Mouse (Mus musculus): ENCODE data around the gene Catsperg2. TPM values are rescaled to one million over a fixed set of nuclear protein-coding genes. Genes with fewer than 3 reads are reported as not detected.
A peak's percentile ranks its signal among the peaks of the same experiment; 100 is the strongest.
"Not testable (repeated sequence)": the region's sequence is repeated elsewhere in the genome, so short reads cannot be mapped to it uniquely, and the experiment has no call there.

Gene Catsperg2
- polyA plus RNA-seq, 1 experiment: not detected

DNA sequence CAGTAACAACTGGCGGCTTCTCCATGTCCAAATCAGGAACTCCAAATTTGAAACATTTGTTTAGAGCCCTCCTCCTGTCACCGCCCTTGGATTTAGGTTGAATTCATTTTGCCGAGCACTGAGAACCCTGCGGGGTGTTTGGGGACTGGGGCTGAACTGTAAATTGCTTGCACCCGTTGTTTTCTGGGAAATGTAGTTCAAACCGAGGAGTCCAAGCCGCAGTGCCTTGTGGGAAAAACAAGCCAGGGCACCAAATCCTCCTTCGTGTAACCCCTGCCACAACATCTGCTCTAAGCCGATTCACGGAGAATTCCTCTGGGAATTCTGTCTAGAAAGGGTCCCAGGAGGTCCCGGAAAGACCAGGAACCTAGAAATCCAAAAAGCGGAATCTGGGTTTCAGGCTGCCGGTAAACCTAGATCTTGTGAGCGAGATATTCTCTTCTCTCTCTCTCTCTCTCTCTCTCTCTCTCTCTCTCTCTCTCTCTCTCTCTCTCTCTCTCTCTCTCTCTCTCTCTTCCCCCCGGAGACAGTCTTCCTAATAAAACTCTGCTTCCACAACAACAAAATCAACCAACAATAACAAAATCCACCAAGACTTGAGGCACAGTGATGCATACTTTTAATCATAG, 40.3 kb upstream of the Catsperg2 start:
- Histone ChIP-seq H3K4me1 (ENCODE audit: control insufficient read depth, insufficient read depth, low read length) (no peaks in the 10 kb centered on the region), H3K9ac (ENCODE audit: low read depth, poor library complexity, severe bottlenecking) (peak overlapping the region; percentile 69), H3K27me3 (ENCODE audit: control insufficient read depth, insufficient read depth, low read length, poor library complexity, severe bottlenecking) (no peaks in the 10 kb centered on the region), H3K27ac (ENCODE audit: insufficient read depth, low read length) (no peak overlapping the region), H3K36me3 (ENCODE audit: control insufficient read depth, insufficient read depth, low read length, poor library complexity, severe bottlenecking) (peaks cover 5% of the 10 kb centered on the region; the same call in 1 of the 2 replicates), H3K9me3 (replicated peaks; ENCODE audit: control insufficient read depth, insufficient read depth, low read length, poor library complexity, severe bottlenecking) (no peaks in the 10 kb centered on the region), H3K4me3 (ENCODE audit: low read depth, low read length) (peak overlapping the region; percentile 78)
- TF ChIP-seq POLR2A (IDR thresholded peaks at IDR 0.05; ENCODE audit: insufficient read depth, low read length): no peak

DNA sequence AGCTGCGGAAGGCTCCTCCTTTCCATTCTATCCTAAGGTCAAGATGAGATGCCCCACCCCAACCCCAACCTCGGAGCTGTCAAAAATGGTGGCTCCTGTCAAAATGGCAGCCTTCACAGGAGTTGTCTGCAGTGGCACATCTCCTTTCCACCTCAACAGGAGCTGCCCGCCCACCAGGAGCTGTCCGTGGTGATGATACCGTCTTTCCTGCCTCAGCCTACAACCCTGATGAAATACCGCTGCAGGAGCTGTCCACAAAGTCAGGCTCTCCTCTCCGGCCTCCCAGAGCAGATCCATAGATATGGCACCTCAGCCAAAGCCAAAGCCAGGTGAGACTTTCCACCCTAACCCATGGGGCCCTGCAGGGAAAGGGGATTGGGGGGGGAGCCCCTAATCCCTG, 37.9 kb upstream of the Catsperg2 start:
- Histone ChIP-seq H3K9me3 (replicated peaks; ENCODE audit: control insufficient read depth, insufficient read depth, low read length, poor library complexity, severe bottlenecking) (no peaks in the 10 kb centered on the region), H3K27me3 (ENCODE audit: control insufficient read depth, insufficient read depth, low read length, poor library complexity, severe bottlenecking) (no peaks in the 10 kb centered on the region), H3K36me3 (ENCODE audit: control insufficient read depth, insufficient read depth, low read length, poor library complexity, severe bottlenecking) (no peaks in the 10 kb centered on the region), H3K4me1 (ENCODE audit: control insufficient read depth, insufficient read depth, low read length) (no peaks in the 10 kb centered on the region), H3K4me3 (ENCODE audit: low read depth, low read length) (no peak overlapping the region), H3K9ac (ENCODE audit: low read depth, poor library complexity, severe bottlenecking) (no peak overlapping the region), H3K27ac (ENCODE audit: insufficient read depth, low read length) (no peak overlapping the region)
- TF ChIP-seq CTCF (IDR thresholded peaks at IDR 0.05; ENCODE audit: low read depth, low read length) (no peak), EP300 (IDR thresholded peaks at IDR 0.05; ENCODE audit: insufficient read depth, low read depth, low read length) (no peak), POLR2A (IDR thresholded peaks at IDR 0.05; ENCODE audit: insufficient read depth, low read length) (no peak)

DNA sequence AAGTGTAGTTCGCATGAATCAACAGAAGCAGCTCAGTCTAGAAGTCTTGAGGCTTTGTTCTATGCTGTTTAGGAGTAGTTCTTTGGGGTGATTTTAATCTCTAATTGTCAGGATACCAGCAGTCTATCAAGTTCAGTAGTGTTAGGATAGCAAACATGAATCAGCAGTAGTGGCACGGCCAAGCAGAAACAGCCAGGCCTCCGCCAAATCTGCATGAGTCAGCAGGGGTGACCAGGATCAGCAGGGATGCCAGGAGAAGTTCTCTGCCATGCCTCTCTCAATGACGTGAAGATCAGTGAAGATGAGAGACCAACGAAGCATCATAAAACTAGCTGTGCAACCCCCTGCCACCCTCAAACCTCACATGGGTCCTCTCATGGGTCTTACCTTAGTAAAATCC, 33.6 kb upstream of the Catsperg2 start:
- Histone ChIP-seq H3K27ac (ENCODE audit: insufficient read depth, low read length) (no peak overlapping the region), H3K36me3 (ENCODE audit: control insufficient read depth, insufficient read depth, low read length, poor library complexity, severe bottlenecking) (no peaks in the 10 kb centered on the region), H3K9ac (ENCODE audit: low read depth, poor library complexity, severe bottlenecking) (no peak overlapping the region), H3K27me3 (ENCODE audit: control insufficient read depth, insufficient read depth, low read length, poor library complexity, severe bottlenecking) (no peaks in the 10 kb centered on the region), H3K9me3 (replicated peaks; ENCODE audit: control insufficient read depth, insufficient read depth, low read length, poor library complexity, severe bottlenecking) (0 out of 2 replicates have a peak, but pooled peaks cover 7% of the 10 kb centered on the region), H3K4me3 (ENCODE audit: low read depth, low read length) (no peak overlapping the region), H3K4me1 (ENCODE audit: control insufficient read depth, insufficient read depth, low read length) (no peaks in the 10 kb centered on the region)
- TF ChIP-seq POLR2A (IDR thresholded peaks at IDR 0.05; ENCODE audit: insufficient read depth, low read length): no peak
- no peak for TF ChIP-seq CTCF (IDR thresholded peaks at IDR 0.05; ENCODE audit: low read depth, low read length)
- TF ChIP-seq EP300 (IDR thresholded peaks at IDR 0.05; ENCODE audit: insufficient read depth, low read depth, low read length): no peak

GRCm38 (mm10) chr7:29742258-29742657, 15.4 kb upstream of the Catsperg2 start:
- Histone ChIP-seq H3K27me3 (ENCODE audit: control insufficient read depth, insufficient read depth, low read length, poor library complexity, severe bottlenecking) (no peaks in the 10 kb centered on the region), H3K9me3 (replicated peaks; ENCODE audit: control insufficient read depth, insufficient read depth, low read length, poor library complexity, severe bottlenecking) (peaks cover 21% of the 10 kb centered on the region), H3K4me1 (ENCODE audit: control insufficient read depth, insufficient read depth, low read length) (no peaks in the 10 kb centered on the region), H3K9ac (ENCODE audit: low read depth, poor library complexity, severe bottlenecking) (no peak overlapping the region), H3K36me3 (ENCODE audit: control insufficient read depth, insufficient read depth, low read length, poor library complexity, severe bottlenecking) (no peaks in the 10 kb centered on the region), H3K4me3 (ENCODE audit: low read depth, low read length) (no peak overlapping the region), H3K27ac (ENCODE audit: insufficient read depth, low read length) (no peak overlapping the region)
- TF ChIP-seq POLR2A (IDR thresholded peaks at IDR 0.05; ENCODE audit: insufficient read depth, low read length) (no peak), EP300 (IDR thresholded peaks at IDR 0.05; ENCODE audit: insufficient read depth, low read depth, low read length) (no peak), CTCF (IDR thresholded peaks at IDR 0.05; ENCODE audit: low read depth, low read length) (no peak)

- H3K4me3 ChIP-seq (ENCODE audit: low read depth, low read length): no peak overlapping the region
- peaks cover 25% of the 10 kb centered on the region for H3K9me3 ChIP-seq (replicated peaks; ENCODE audit: control insufficient read depth, insufficient read depth, low read length, poor library complexity, severe bottlenecking)
- no peaks in the 10 kb centered on the region for H3K27me3 ChIP-seq (ENCODE audit: control insufficient read depth, insufficient read depth, low read length, poor library complexity, severe bottlenecking)
- H3K36me3 ChIP-seq (ENCODE audit: control insufficient read depth, insufficient read depth, low read length, poor library complexity, severe bottlenecking): no peaks in the 10 kb centered on the region
- peak; percentile 12 for TF ChIP-seq CTCF (IDR thresholded peaks at IDR 0.05; ENCODE audit: low read depth, low read length)
- TF ChIP-seq POLR2A (IDR thresholded peaks at IDR 0.05; ENCODE audit: insufficient read depth, low read length): no peak
- TF ChIP-seq EP300 (IDR thresholded peaks at IDR 0.05; ENCODE audit: insufficient read depth, low read depth, low read length): no peak
- no peak overlapping the region for H3K9ac ChIP-seq (ENCODE audit: low read depth, poor library complexity, severe bottlenecking)
- H3K27ac ChIP-seq (ENCODE audit: insufficient read depth, low read length): no peak overlapping the region
- no peaks in the 10 kb centered on the region for H3K4me1 ChIP-seq (ENCODE audit: control insufficient read depth, insufficient read depth, low read length)
Observed at GRCm38 (mm10) chr7:29728055-29728454, 1.2 kb upstream of the Catsperg2 start.

DNA sequence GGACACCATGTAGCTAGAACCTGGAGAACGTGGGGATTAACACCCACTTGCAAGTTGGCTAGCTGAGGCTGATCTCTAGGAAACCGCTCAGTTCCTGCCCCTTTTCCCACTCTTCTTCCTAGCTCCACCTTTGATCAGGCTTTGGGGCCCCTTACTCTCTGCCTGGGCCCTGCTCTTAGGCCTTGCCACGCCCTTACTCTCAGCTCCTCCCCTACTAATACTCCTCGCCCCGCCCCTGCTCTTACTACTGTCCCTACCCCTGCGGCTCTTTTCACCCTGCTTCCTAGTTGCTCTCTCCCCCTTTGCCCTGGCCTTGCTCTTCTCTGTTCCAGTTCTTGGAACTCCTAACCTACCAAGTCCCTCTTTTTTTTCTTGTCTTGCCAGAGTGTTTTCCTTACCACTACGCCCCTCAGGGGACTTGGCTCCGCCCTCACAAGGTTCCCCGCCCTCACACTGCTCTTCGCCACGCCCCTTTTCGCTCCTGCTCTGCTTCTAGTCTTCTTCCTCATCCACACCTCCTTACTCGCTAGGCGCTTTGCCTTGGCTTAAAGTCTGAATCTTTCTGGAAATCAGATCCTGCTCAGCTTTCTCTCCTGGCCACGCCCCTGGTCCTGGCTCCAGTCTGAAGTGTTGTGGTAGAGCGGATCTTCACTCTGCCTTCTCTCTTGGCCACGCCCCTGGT, 1.2 kb downstream of the Catsperg2 start:
- H3K9me3 ChIP-seq (replicated peaks; ENCODE audit: control insufficient read depth, insufficient read depth, low read length, poor library complexity, severe bottlenecking); H3K36me3 ChIP-seq (ENCODE audit: control insufficient read depth, insufficient read depth, low read length, poor library complexity, severe bottlenecking); H3K4me1 ChIP-seq (ENCODE audit: control insufficient read depth, insufficient read depth, low read length); H3K27me3 ChIP-seq (ENCODE audit: control insufficient read depth, insufficient read depth, low read length, poor library complexity, severe bottlenecking); H3K9ac ChIP-seq (ENCODE audit: low read depth, poor library complexity, severe bottlenecking): not testable (repeated sequence)
- H3K4me3 ChIP-seq (ENCODE audit: low read depth, low read length): peak overlapping the region; percentile 64
- H3K27ac ChIP-seq (ENCODE audit: insufficient read depth, low read length): peak overlapping the region; percentile 30; the same call in 1 of the 2 replicates

DNA sequence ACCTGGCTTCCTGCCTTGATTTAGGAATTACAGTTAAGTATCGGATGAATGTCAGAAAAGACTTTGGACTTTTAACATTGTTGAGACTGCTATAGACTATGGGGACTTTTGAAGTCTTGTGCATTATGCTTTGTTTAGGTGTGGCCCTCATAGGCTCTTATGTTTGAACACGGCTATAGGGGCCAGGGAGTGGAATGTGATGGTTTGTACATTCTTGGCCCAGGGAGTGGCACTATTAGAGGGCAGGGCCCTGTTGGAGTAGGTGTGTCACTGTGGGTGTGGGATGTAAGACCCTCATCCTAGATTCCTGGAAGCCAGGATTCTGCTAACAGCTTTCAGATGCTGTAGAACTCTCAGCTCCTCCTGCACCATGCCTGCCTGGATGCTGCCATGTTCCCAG, 17.9 kb downstream of the Catsperg2 start:
- H3K27me3 ChIP-seq (ENCODE audit: control insufficient read depth, insufficient read depth, low read length, poor library complexity, severe bottlenecking); H3K4me1 ChIP-seq (ENCODE audit: control insufficient read depth, insufficient read depth, low read length); H3K27ac ChIP-seq (ENCODE audit: insufficient read depth, low read length); H3K9ac ChIP-seq (ENCODE audit: low read depth, poor library complexity, severe bottlenecking); H3K4me3 ChIP-seq (ENCODE audit: low read depth, low read length); H3K9me3 ChIP-seq (replicated peaks; ENCODE audit: control insufficient read depth, insufficient read depth, low read length, poor library complexity, severe bottlenecking); H3K36me3 ChIP-seq (ENCODE audit: control insufficient read depth, insufficient read depth, low read length, poor library complexity, severe bottlenecking): not testable (repeated sequence)

DNA sequence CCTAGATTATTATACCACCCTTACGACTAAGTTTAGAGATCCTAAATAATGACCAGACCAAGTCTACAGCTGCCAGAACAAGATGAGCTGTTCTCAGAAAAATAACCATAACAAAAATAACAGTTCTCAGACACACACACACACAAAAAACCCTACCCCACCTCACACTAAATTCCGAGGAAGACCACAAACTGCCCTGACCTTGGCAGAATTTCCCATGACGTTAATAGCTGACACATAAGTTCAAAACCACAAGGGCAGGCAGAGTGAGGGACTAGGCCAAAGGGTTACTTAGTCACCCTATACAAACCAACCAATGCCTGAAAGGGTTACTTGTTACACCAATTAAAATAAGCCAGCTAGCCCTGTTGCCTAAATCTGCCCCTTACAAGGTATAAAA, 31.6 kb downstream of the Catsperg2 start:
- not testable (repeated sequence) for H3K9ac ChIP-seq (ENCODE audit: low read depth, poor library complexity, severe bottlenecking); H3K36me3 ChIP-seq (ENCODE audit: control insufficient read depth, insufficient read depth, low read length, poor library complexity, severe bottlenecking); H3K4me1 ChIP-seq (ENCODE audit: control insufficient read depth, insufficient read depth, low read length); H3K4me3 ChIP-seq (ENCODE audit: low read depth, low read length); H3K27ac ChIP-seq (ENCODE audit: insufficient read depth, low read length); H3K27me3 ChIP-seq (ENCODE audit: control insufficient read depth, insufficient read depth, low read length, poor library complexity, severe bottlenecking); H3K9me3 ChIP-seq (replicated peaks; ENCODE audit: control insufficient read depth, insufficient read depth, low read length, poor library complexity, severe bottlenecking)

All from ES-Bruce4 (cell line).